In genomic region chr11:120514262-120514661, GRCm38 (mm10) we compare ENCODE assay signal across 27 mouse cellular contexts. TPM values are rescaled to one million over a fixed set of nuclear protein-coding genes. Genes with fewer than 3 reads are reported as not detected.
"Had no signal": no experiment of that assay in that cellular context is flagged by ENCODE, and none has a peak within 500 bp of the region (broad histone marks: within the 10 kb centered on the region; RNA-seq: fewer than 3 reads in every experiment).

No protein-coding gene starts in this region.

RNA-seq across cellular contexts. Expression of gene Gcgr, which starts 16.2 kb away (rescaled TPM):
- total RNA-seq: hematopoietic stem cell, adult 5-6 weeks; layer of hippocampus, adult 18-20 months; layer of hippocampus, adult 2 months; left cerebral cortex, adult 2 months had no signal
- polyA plus RNA-seq: inflammation-experienced regulatory T-cells, adult 6 months had no signal

RNA-seq across cellular contexts. Expression of gene Ppp1r27, which starts 36.7 kb away (rescaled TPM):
- total RNA-seq: heart, postnatal 25 days; hematopoietic stem cell, adult 5-6 weeks; hindbrain, postnatal 0 days; layer of hippocampus, adult 18-20 months; layer of hippocampus, adult 2 months; layer of hippocampus, adult 8-10 months; layer of hippocampus, postnatal 10 days; layer of hippocampus, postnatal 14 days; layer of hippocampus, postnatal 25 days; layer of hippocampus, postnatal 36 days; left cerebral cortex, adult 18-20 months; left cerebral cortex, adult 2 months; left cerebral cortex, adult 8-10 months had no signal
- polyA plus RNA-seq: heart, embryonic 11.5 days; heart, embryonic 12.5 days; heart, embryonic 13.5 days; heart, embryonic 14.5 days; hindbrain, embryonic 11.5 days; hindbrain, embryonic 12.5 days; hindbrain, embryonic 13.5 days; hindbrain, embryonic 14.5 days; hindbrain, embryonic 15.5 days; hindbrain, embryonic 16.5 days; hindbrain, postnatal 0 days; inflammation-experienced regulatory T-cells, adult 6 months; intestine, embryonic 15.5 days; intestine, embryonic 16.5 days; large intestine, adult 2 months had no signal
